Mouse (Mus musculus): ENCODE measurements around the gene Hdac1.

Hdac1 gene

GRCm38 (mm10) chr4:129476047-129476446 is 66.5 kb downstream of the Hdac1 start:
- DNase-seq (ENCODE audit: low spot score): no peak

All from yolk sac, embryonic 10.5 days (tissue).